Mouse (Mus musculus) ES-E14 (cell line): ENCODE measurements around the gene Zfp553. TPM values are rescaled to one million over a fixed set of nuclear protein-coding genes. Genes with fewer than 3 reads are reported as not detected.
A peak's percentile ranks its signal among the peaks of the same experiment; 100 is the strongest.

Source experiments
- DNase-seq: peaks from one replicate; pipeline ENCODE4 v3.0.0-alpha.2; 2013; ENCODE audit warnings: low read depth, low spot score
- H3K27ac ChIP-seq: 2 replicates; pipeline ENCODE4 v1.5.1; 2012; ENCODE audit warnings: low read depth, mild to moderate bottlenecking, low read length, moderate library complexity, mixed read lengths; ENCODE audit not compliant: poor library complexity, insufficient read depth, severe bottlenecking
- H3K36me3 ChIP-seq: 2 replicates; pipeline ENCODE4 v1.6.1; 2012; ENCODE audit warnings: mild to moderate bottlenecking, low read length, moderate library complexity, mixed read lengths; ENCODE audit not compliant: control insufficient read depth, poor library complexity, insufficient read depth, severe bottlenecking
- H3K4me1 ChIP-seq, 2 experiments: fragments of 150-350 bp in 1 of 2; sonication (generic) in 1 of 2; 2 replicates each; pipeline ENCODE4 v1.6.1; 2012; ENCODE audit warnings: low read length in 2 of 2, mild to moderate bottlenecking in 1 of 2, mixed read lengths in 1 of 2; ENCODE audit not compliant: control insufficient read depth in 2 of 2, insufficient read depth in 2 of 2, poor library complexity in 1 of 2
- H3K4me3 ChIP-seq, 2 experiments: fragments of 150-350 bp in 1 of 2; sonication (generic) in 1 of 2; 2 replicates each; pipeline ENCODE4 v1.5.1; 2012; ENCODE audit warnings: low read length in 2 of 2, low read depth in 1 of 2, mild to moderate bottlenecking in 1 of 2, mixed read lengths in 1 of 2; ENCODE audit not compliant: insufficient read depth in 1 of 2, poor library complexity in 1 of 2, severe bottlenecking in 1 of 2
- H3K9ac ChIP-seq: 2 replicates; pipeline ENCODE4 v1.6.1; 2012; ENCODE audit warnings: low read depth, mild to moderate bottlenecking, low read length, mixed read lengths; ENCODE audit not compliant: poor library complexity, insufficient read depth, severe bottlenecking
- H3K9me3 ChIP-seq: fragments of 150-350 bp; sonication (generic); 2 replicates; pipeline ENCODE4 v1.6.1; 2012; ENCODE audit warnings: low read depth, mild to moderate bottlenecking, low read length; ENCODE audit not compliant: control insufficient read depth, insufficient read depth
- CHD2 ChIP-seq: IDR thresholded peaks from 2 replicates; pipeline ENCODE4 v1.6.1; 2014; ENCODE audit warnings: mild to moderate bottlenecking, low read depth, low read length, inconsistent platforms
- HCFC1 ChIP-seq: IDR thresholded peaks from 2 replicates; pipeline ENCODE4 v1.6.1; 2012; ENCODE audit warnings: low read length, inconsistent platforms, borderline replicate concordance; ENCODE audit not compliant: insufficient read depth
- MAFK ChIP-seq: IDR thresholded peaks from 2 replicates; pipeline ENCODE4 v1.6.1; 2014; ENCODE audit warnings: mild to moderate bottlenecking, low read depth, low read length, inconsistent platforms; ENCODE audit not compliant: insufficient read depth
- ZC3H11A ChIP-seq: IDR thresholded peaks from 2 replicates; pipeline ENCODE4 v1.6.1; 2012; ENCODE audit warnings: low read depth, mild to moderate bottlenecking, inconsistent platforms, low read length, borderline replicate concordance
- ZNF384 ChIP-seq: IDR thresholded peaks from 2 replicates; pipeline ENCODE4 v1.6.1; 2012; ENCODE audit warnings: low read depth, low read length, inconsistent platforms
- in situ Hi-C, 2 experiments: fragments of 600-800 bp; cut with MboI; formaldehyde crosslinking; loops; one replicate each; pipeline ENCODE4 v1.15.1; 2025; ENCODE audit warnings: low sequenced_read_pairs in 2 of 2, inconsistent platforms in 1 of 2; ENCODE audit not compliant: unreplicated experiment in 2 of 2
- total RNA-seq: library from RNA; depleted of rRNA; stranded (reverse); fragments of 300-350 nt; gene quantifications from 2 replicates; pipeline ENCODE4 v1.2.3, GENCODE M21; 2012

Gene Zfp553
- total RNA-seq, 1 experiment: 55.2 TPM

- in situ Hi-C loops: no loop called here
- H3K9ac ChIP-seq: 0 out of 2 replicates have a peak overlapping the region, but pooled peaks have one; percentile 3
- H3K9me3 ChIP-seq: no peaks in the 10 kb centered on the region
- peaks cover 2% of the 10 kb centered on the region; the same call in 1 of the 2 replicates for H3K36me3 ChIP-seq
- H3K27ac ChIP-seq: peak overlapping the region; percentile 81
- no peak for DNase-seq
- H3K4me1 ChIP-seq: peaks cover 7 to 15% of the 10 kb centered on the region in 2 experiments; a peak in 3 of 4 replicates
- no peak for TF ChIP-seq ZNF384
- TF ChIP-seq ZC3H11A: no peak
- TF ChIP-seq HCFC1: no peak
- H3K4me3 ChIP-seq: no peak overlapping the region
Observed at GRCm38 (mm10) chr7:127225147-127225995, 7.5 kb upstream of the Zfp553 start.

GRCm38 (mm10) chr7:127228615-127229303 is 4.1 kb upstream of the Zfp553 start:
- H3K9me3 ChIP-seq: no peaks in the 10 kb centered on the region

GRCm38 (mm10) chr7:127231376-127231775 is 1.5 kb upstream of the Zfp553 start:
- no peak for DNase-seq
- H3K27ac ChIP-seq: peak overlapping the region; percentile 94; the same call in 1 of the 2 replicates
- H3K4me1 ChIP-seq: peaks cover 3 to 13% of the 10 kb centered on the region in 2 experiments; a peak in 2 of 4 replicates
- peak overlapping the region; percentile 81 to 83 for H3K4me3 ChIP-seq
- peaks cover 25% of the 10 kb centered on the region for H3K36me3 ChIP-seq
- no peaks in the 10 kb centered on the region for H3K9me3 ChIP-seq
- peak overlapping the region; percentile 85; the same call in 1 of the 2 replicates for H3K9ac ChIP-seq
- in situ Hi-C loops: no loop called here
- TF ChIP-seq ZC3H11A: no peak
- TF ChIP-seq HCFC1: no peak
- no peak for TF ChIP-seq CHD2

More at GRCm38 (mm10) chr7:127228615-127229303, 4.1 kb upstream of the Zfp553 start:
- TF ChIP-seq ZC3H11A: no peak
- no peak for TF ChIP-seq HCFC1
- no peak for TF ChIP-seq MAFK
- peaks cover 3 to 17% of the 10 kb centered on the region in 2 experiments; a peak in 2 of 4 replicates for H3K4me1 ChIP-seq
- H3K36me3 ChIP-seq: peaks cover 8% of the 10 kb centered on the region
- in situ Hi-C loops: no loop called here
- H3K9ac ChIP-seq: peak overlapping the region; percentile 66; the same call in 1 of the 2 replicates
- H3K4me3 ChIP-seq: no peak overlapping the region
- H3K27ac ChIP-seq: peak overlapping the region; percentile 65; the same call in 1 of the 2 replicates
- DNase-seq: peak; percentile 96

- DNase-seq: no peak
- no peak for TF ChIP-seq ZC3H11A
- TF ChIP-seq ZNF384: 0 out of 2 replicates have a peak, but pooled peaks have one; percentile 27
- peak overlapping the region; percentile 94 for H3K27ac ChIP-seq
- in situ Hi-C loops: no loop called here
- H3K9me3 ChIP-seq: no peaks in the 10 kb centered on the region
- H3K9ac ChIP-seq: peak overlapping the region; percentile 85
- H3K4me1 ChIP-seq: peaks cover 3 to 13% of the 10 kb centered on the region in 2 experiments; a peak in 2 of 4 replicates
- H3K36me3 ChIP-seq: peaks cover 32% of the 10 kb centered on the region
- peak overlapping the region; percentile 81 to 83 for H3K4me3 ChIP-seq
Observed at GRCm38 (mm10) chr7:127231826-127232621, 837 bp upstream of the Zfp553 start.
